Mouse (Mus musculus) embryonic facial prominence, embryonic 15.5 days (tissue): ENCODE results near the gene Cntrl. TPM values are rescaled to one million over a fixed set of nuclear protein-coding genes. Genes with fewer than 3 reads are reported as not detected.

Experiments used
- ATAC-seq: fragments of 200-750 bp; cut with Nextera tagmentation; 2 replicates; pipeline ENCODE4 v1.8.0; 2017; ENCODE audit warnings: low read depth, moderate TSS enrichment; ENCODE audit not compliant: insufficient number of reproducible peaks, low FRiP score, low TSS enrichment
- H3K27ac ChIP-seq: fragments of 300-500 bp; sonication (generic); replicated peaks from 2 replicates; pipeline ENCODE4 v1.5.1; 2015; ENCODE audit warnings: mild to moderate bottlenecking, inconsistent platforms
- H3K27me3 ChIP-seq: fragments of 300-500 bp; sonication (generic); 2 replicates; pipeline ENCODE4 v1.6.1; 2015; ENCODE audit warnings: inconsistent platforms
- H3K36me3 ChIP-seq: fragments of 300-500 bp; sonication (generic); 2 replicates; pipeline ENCODE4 v1.6.1; 2015; ENCODE audit warnings: mild to moderate bottlenecking, inconsistent platforms
- H3K4me1 ChIP-seq: fragments of 300-500 bp; sonication (generic); 2 replicates; pipeline ENCODE4 v1.6.1; 2015; ENCODE audit warnings: inconsistent platforms
- H3K4me2 ChIP-seq: fragments of 300-500 bp; sonication (generic); replicated peaks from 2 replicates; pipeline ENCODE4 v1.6.1; 2015; ENCODE audit warnings: mild to moderate bottlenecking, inconsistent platforms
- H3K4me3 ChIP-seq: fragments of 300-500 bp; sonication (generic); replicated peaks from 2 replicates; pipeline ENCODE4 v1.5.1; 2015; ENCODE audit warnings: mild to moderate bottlenecking, inconsistent platforms
- H3K9ac ChIP-seq: fragments of 300-500 bp; sonication (generic); 2 replicates; pipeline ENCODE4 v1.6.1; 2015; ENCODE audit warnings: inconsistent platforms
- H3K9me3 ChIP-seq: fragments of 300-500 bp; sonication (generic); replicated peaks from 2 replicates; pipeline ENCODE4 v1.6.1; 2016; ENCODE audit warnings: inconsistent platforms
- WGBS: fragments of 180-500 bp; shearing (Covaris S2); methylation state at CpG from one replicate; pipeline ENCODE4 v1.1.7; 2015; 5-methylcytosine and 5-hydroxymethylcytosine counted together
- polyA plus RNA-seq: library from polyadenylated mRNA; unstranded; fragments of >200 nt; fragmentation: Nextera tagmentation; extraction: Ambion mirVana; gene quantifications from 2 replicates; pipeline ENCODE4 v1.2.1, GENCODE M21; 2015

The Cntrl gene
- polyA plus RNA-seq, 1 experiment from 2014 or later = 23.3 TPM

- no peak for ATAC-seq
- no peak overlapping the region for H3K9ac ChIP-seq
- H3K36me3 ChIP-seq = no peaks in the 10 kb centered on the region
- H3K4me2 ChIP-seq = no peak overlapping the region
- H3K4me1 ChIP-seq = no peaks in the 10 kb centered on the region
- no peak overlapping the region for H3K27ac ChIP-seq
- no peaks in the 10 kb centered on the region for H3K9me3 ChIP-seq
- WGBS = 91% methylated on average over 3 of the region's 3 CpGs
- no peaks in the 10 kb centered on the region for H3K27me3 ChIP-seq
- H3K4me3 ChIP-seq = no peak overlapping the region
These were observed 97.5 kb downstream of the Cntrl start for GRCm38 (mm10) chr2:35206761-35207160.

- WGBS = 76% methylated on average over 3 of the region's 3 CpGs
- H3K9me3 ChIP-seq = no peaks in the 10 kb centered on the region
- no peak for ATAC-seq
These were observed 98.8 kb downstream of the Cntrl start for GRCm38 (mm10) chr2:35208054-35208453.

GRCm38 (mm10) chr2:35208931-35209665, 99.8 kb downstream of the Cntrl start:
- Histone ChIP-seq H3K4me1 (peaks cover under 1% of the 10 kb centered on the region; the same call in 1 of the 2 replicates), H3K9ac (no peak overlapping the region), H3K27ac (no peak overlapping the region), H3K27me3 (no peaks in the 10 kb centered on the region), H3K9me3 (no peaks in the 10 kb centered on the region), H3K36me3 (no peaks in the 10 kb centered on the region), H3K4me2 (no peak overlapping the region), H3K4me3 (no peak overlapping the region)
- WGBS = 56% methylated on average over 8 of the region's 8 CpGs
- no peak for ATAC-seq

More at GRCm38 (mm10) chr2:35208054-35208453, 98.8 kb downstream of the Cntrl start:
- Histone ChIP-seq H3K36me3 (no peaks in the 10 kb centered on the region), H3K27me3 (no peaks in the 10 kb centered on the region), H3K9ac (no peak overlapping the region), H3K4me1 (no peaks in the 10 kb centered on the region), H3K4me2 (no peak overlapping the region), H3K4me3 (no peak overlapping the region), H3K27ac (no peak overlapping the region)

GRCm38 (mm10) chr2:35211681-35212080, 102.4 kb downstream of the Cntrl start:
- Histone ChIP-seq H3K4me3 (no peak overlapping the region), H3K27me3 (no peaks in the 10 kb centered on the region), H3K9me3 (no peaks in the 10 kb centered on the region), H3K9ac (no peak overlapping the region), H3K36me3 (no peaks in the 10 kb centered on the region), H3K27ac (no peak overlapping the region), H3K4me1 (peaks cover 9% of the 10 kb centered on the region), H3K4me2 (no peak overlapping the region)
- 64% methylated on average over 3 of the region's 3 CpGs for WGBS
- no peak for ATAC-seq

- no peak for ATAC-seq
- H3K9me3 ChIP-seq = no peaks in the 10 kb centered on the region
- H3K9ac ChIP-seq = no peak overlapping the region
- no peak overlapping the region for H3K27ac ChIP-seq
- no peak overlapping the region for H3K4me2 ChIP-seq
- no peaks in the 10 kb centered on the region for H3K36me3 ChIP-seq
- 83% methylated on average over 12 of the region's 12 CpGs for WGBS
- peaks cover 9% of the 10 kb centered on the region for H3K4me1 ChIP-seq
- no peak overlapping the region for H3K4me3 ChIP-seq
- no peaks in the 10 kb centered on the region for H3K27me3 ChIP-seq
These were observed 104.1 kb downstream of the Cntrl start for GRCm38 (mm10) chr2:35213345-35213910.

GRCm38 (mm10) chr2:35214881-35215358, 105.6 kb downstream of the Cntrl start:
- Histone ChIP-seq H3K36me3 (no peaks in the 10 kb centered on the region), H3K27me3 (no peaks in the 10 kb centered on the region), H3K4me3 (peak overlapping the region; percentile 13), H3K9ac (no peak overlapping the region), H3K4me2 (peak overlapping the region; percentile 40), H3K4me1 (peaks cover 9% of the 10 kb centered on the region), H3K9me3 (no peaks in the 10 kb centered on the region), H3K27ac (no peak overlapping the region)
- 7% methylated on average over 12 of the region's 12 CpGs for WGBS
- ATAC-seq = peak; percentile 78

- H3K27me3 ChIP-seq = no peaks in the 10 kb centered on the region
- H3K9ac ChIP-seq = no peak overlapping the region
- no peak overlapping the region for H3K4me2 ChIP-seq
- WGBS = 55% methylated on average over 14 of the region's 14 CpGs
- H3K9me3 ChIP-seq = no peaks in the 10 kb centered on the region
- no peaks in the 10 kb centered on the region for H3K36me3 ChIP-seq
- 0 out of 2 replicates have a peak, but pooled peaks have one; percentile 22 for ATAC-seq
- H3K4me1 ChIP-seq = peaks cover 9% of the 10 kb centered on the region
- H3K4me3 ChIP-seq = no peak overlapping the region
- H3K27ac ChIP-seq = no peak overlapping the region
These were observed 106.1 kb downstream of the Cntrl start for GRCm38 (mm10) chr2:35215363-35215762.

- Histone ChIP-seq H3K27ac (no peak overlapping the region), H3K9me3 (no peaks in the 10 kb centered on the region), H3K4me1 (peaks cover 9% of the 10 kb centered on the region), H3K27me3 (no peaks in the 10 kb centered on the region), H3K4me2 (no peak overlapping the region), H3K36me3 (no peaks in the 10 kb centered on the region), H3K9ac (no peak overlapping the region), H3K4me3 (no peak overlapping the region)
- WGBS = 85% methylated on average over 2 of the region's 2 CpGs
- no peak for ATAC-seq
These were observed 107.4 kb downstream of the Cntrl start for GRCm38 (mm10) chr2:35216701-35217100.

GRCm38 (mm10) chr2:35218736-35219135, 109.4 kb downstream of the Cntrl start:
- Histone ChIP-seq H3K27ac (no peak overlapping the region), H3K4me2 (no peak overlapping the region), H3K4me3 (no peak overlapping the region), H3K27me3 (no peaks in the 10 kb centered on the region), H3K36me3 (no peaks in the 10 kb centered on the region), H3K9ac (no peak overlapping the region), H3K9me3 (no peaks in the 10 kb centered on the region), H3K4me1 (peaks cover 9% of the 10 kb centered on the region)
- ATAC-seq = no peak; the same call in 1 of the 2 replicates
- WGBS = 94% methylated on average over 3 of the region's 3 CpGs

- Histone ChIP-seq H3K4me3 (no peak overlapping the region), H3K4me1 (no peaks in the 10 kb centered on the region), H3K4me2 (no peak overlapping the region), H3K36me3 (no peaks in the 10 kb centered on the region), H3K9ac (no peak overlapping the region), H3K9me3 (no peaks in the 10 kb centered on the region), H3K27me3 (no peaks in the 10 kb centered on the region), H3K27ac (no peak overlapping the region)
- ATAC-seq = no peak
- WGBS = 49% methylated on average over 6 of the region's 6 CpGs
These were observed 113.6 kb downstream of the Cntrl start for GRCm38 (mm10) chr2:35222822-35223391.

GRCm38 (mm10) chr2:35224285-35224684, 115.0 kb downstream of the Cntrl start:
- no peak overlapping the region for H3K4me2 ChIP-seq
- no peaks in the 10 kb centered on the region for H3K36me3 ChIP-seq
- ATAC-seq = no peak
- H3K4me1 ChIP-seq = peaks cover 7% of the 10 kb centered on the region; the same call in 1 of the 2 replicates
- H3K27ac ChIP-seq = no peak overlapping the region
- H3K9ac ChIP-seq = no peak overlapping the region
- H3K9me3 ChIP-seq = no peaks in the 10 kb centered on the region
- 82% methylated on average over 15 of the region's 15 CpGs for WGBS
- no peak overlapping the region for H3K4me3 ChIP-seq
- no peaks in the 10 kb centered on the region for H3K27me3 ChIP-seq
